Mouse (Mus musculus) layer of hippocampus, adult 9-11 months (tissue): Measurements from ENCODE around the gene Grip1.

ENCODE experiments used
- DNase-seq: peaks from one replicate; pipeline ENCODE4 v3.0.0; 2022

The Grip1 gene

GRCm38 (mm10) chr10:119778871-119779270 lies 325.2 kb downstream of the Grip1 start:
- DNase-seq, result no peak

- no peak for DNase-seq
These were observed 326.0 kb downstream of the Grip1 start for GRCm38 (mm10) chr10:119779657-119780056.

- DNase-seq, result no peak
These were observed 336.9 kb downstream of the Grip1 start for GRCm38 (mm10) chr10:119790507-119790906.

GRCm38 (mm10) chr10:119802421-119802820 lies 348.8 kb downstream of the Grip1 start:
- no peak for DNase-seq

GRCm38 (mm10) chr10:119803633-119804422 lies 350.2 kb downstream of the Grip1 start:
- DNase-seq, result peak; percentile 49

GRCm38 (mm10) chr10:119804423-119804814 lies 350.8 kb downstream of the Grip1 start:
- DNase-seq, result no peak

GRCm38 (mm10) chr10:119805082-119805481 lies 351.5 kb downstream of the Grip1 start:
- DNase-seq, result no peak

- DNase-seq, result no peak
These were observed 352.5 kb downstream of the Grip1 start for GRCm38 (mm10) chr10:119806151-119806550.

GRCm38 (mm10) chr10:119808384-119808783 lies 354.8 kb downstream of the Grip1 start:
- no peak for DNase-seq

GRCm38 (mm10) chr10:119814087-119814486 lies 360.5 kb downstream of the Grip1 start:
- no peak for DNase-seq

GRCm38 (mm10) chr10:119816001-119816400 lies 362.4 kb downstream of the Grip1 start:
- no peak for DNase-seq

GRCm38 (mm10) chr10:119818381-119818780 lies 364.8 kb downstream of the Grip1 start:
- peak; percentile 12 for DNase-seq

GRCm38 (mm10) chr10:119819102-119819681 lies 365.6 kb downstream of the Grip1 start:
- peak; percentile 19 for DNase-seq

GRCm38 (mm10) chr10:119819740-119820139 lies 366.1 kb downstream of the Grip1 start:
- DNase-seq, result no peak

- no peak for DNase-seq
These were observed 366.8 kb downstream of the Grip1 start for GRCm38 (mm10) chr10:119820428-119820827.

GRCm38 (mm10) chr10:119823691-119824090 lies 370.1 kb downstream of the Grip1 start:
- no peak for DNase-seq

GRCm38 (mm10) chr10:119824521-119824920 lies 370.9 kb downstream of the Grip1 start:
- no peak for DNase-seq

- peak; percentile 14 for DNase-seq
These were observed 376.8 kb downstream of the Grip1 start for GRCm38 (mm10) chr10:119830388-119830956.

GRCm38 (mm10) chr10:119831086-119831485 lies 377.5 kb downstream of the Grip1 start:
- no peak for DNase-seq

GRCm38 (mm10) chr10:119833334-119833733 lies 379.7 kb downstream of the Grip1 start:
- no peak for DNase-seq

GRCm38 (mm10) chr10:119834122-119834521 lies 380.5 kb downstream of the Grip1 start:
- peak; percentile 45 for DNase-seq

- no peak for DNase-seq
These were observed 386.0 kb downstream of the Grip1 start for GRCm38 (mm10) chr10:119839645-119840044.

- DNase-seq, result no peak
These were observed 388.4 kb downstream of the Grip1 start for GRCm38 (mm10) chr10:119842004-119842403.
